Mouse (Mus musculus) heart, embryonic 11.5 days (tissue): Measurements from ENCODE around the gene Kif27. TPM values are rescaled to one million over a fixed set of nuclear protein-coding genes. Genes with fewer than 3 reads are reported as not detected.

Experiments used
- ATAC-seq: fragments of 200-750 bp; cut with Nextera tagmentation; replicated peaks from 2 replicates; pipeline ENCODE4 v1.8.0; 2017; ENCODE audit warnings: moderate library complexity; ENCODE audit not compliant: insufficient number of reproducible peaks, low FRiP score, low TSS enrichment
- H3K27ac ChIP-seq: fragments of 300-500 bp; sonication (generic); 2 replicates; pipeline ENCODE4 v1.5.1; 2014; ENCODE audit warnings: mild to moderate bottlenecking, low read depth, low read length
- H3K27me3 ChIP-seq: fragments of 300-500 bp; sonication (generic); 2 replicates; pipeline ENCODE4 v1.6.1; 2014; ENCODE audit warnings: mild to moderate bottlenecking, low read length, mixed read lengths; ENCODE audit not compliant: control insufficient read depth, insufficient read depth
- H3K36me3 ChIP-seq: fragments of 300-500 bp; sonication (generic); 2 replicates; pipeline ENCODE4 v1.6.1; 2014; ENCODE audit warnings: mild to moderate bottlenecking, low read length, moderate library complexity, mixed read lengths; ENCODE audit not compliant: control insufficient read depth, insufficient read depth
- H3K4me1 ChIP-seq: fragments of 300-500 bp; sonication (generic); 2 replicates; pipeline ENCODE4 v1.6.1; 2014; ENCODE audit warnings: low read length; ENCODE audit not compliant: control insufficient read depth, insufficient read depth
- H3K4me2 ChIP-seq: fragments of 300-500 bp; sonication (generic); 2 replicates; pipeline ENCODE4 v1.6.1; 2014; ENCODE audit warnings: mild to moderate bottlenecking, moderate library complexity
- H3K4me3 ChIP-seq: fragments of 300-500 bp; sonication (generic); 2 replicates; pipeline ENCODE4 v1.5.1; 2014; ENCODE audit warnings: low read depth, low read length
- H3K9ac ChIP-seq: fragments of 300-500 bp; sonication (generic); 2 replicates; pipeline ENCODE4 v1.6.1; 2014; ENCODE audit warnings: mild to moderate bottlenecking, low read depth, low read length, moderate library complexity
- H3K9me3 ChIP-seq: fragments of 300-500 bp; sonication (generic); replicated peaks from 2 replicates; pipeline ENCODE4 v1.6.1; 2016; ENCODE audit warnings: low read length; ENCODE audit not compliant: control insufficient read depth
- WGBS: fragments of 180-500 bp; shearing (Covaris S2); extraction: QIAGEN DNeasy Blood & Tissue Kit; methylation state at CpG from one replicate; pipeline ENCODE4 v1.1.7; 2014; ENCODE audit not compliant: insufficient replicate concordance; 5-methylcytosine and 5-hydroxymethylcytosine counted together
- polyA plus RNA-seq: library from polyadenylated mRNA; unstranded; fragments of >200 nt; fragmentation: Nextera tagmentation; extraction: Ambion mirVana; gene quantifications from 2 replicates; pipeline ENCODE4 v1.2.1, GENCODE M21; 2014

Kif27 gene
- polyA plus RNA-seq, 1 experiment from 2014 or later = 0.66 TPM

- H3K27ac ChIP-seq = no peak overlapping the region
- ATAC-seq = no peak
- H3K4me3 ChIP-seq = no peak overlapping the region
- H3K36me3 ChIP-seq = no peaks in the 10 kb centered on the region
- H3K27me3 ChIP-seq = peaks cover 2% of the 10 kb centered on the region; the same call in 1 of the 2 replicates
- WGBS = 76% methylated on average over 3 of the region's 3 CpGs
- no peak overlapping the region for H3K9ac ChIP-seq
- no peaks in the 10 kb centered on the region for H3K9me3 ChIP-seq
- no peak overlapping the region for H3K4me2 ChIP-seq
- 0 out of 2 replicates have a peak, but pooled peaks cover under 1% of the 10 kb centered on the region for H3K4me1 ChIP-seq
These were observed 78.4 kb downstream of the Kif27 start for GRCm38 (mm10) chr13:58280528-58280927.

- 69% methylated on average over 10 of the region's 10 CpGs for WGBS
- Histone ChIP-seq H3K36me3 (no peaks in the 10 kb centered on the region), H3K27me3 (peaks cover 7% of the 10 kb centered on the region; the same call in 1 of the 2 replicates), H3K9ac (no peak overlapping the region), H3K27ac (no peak overlapping the region), H3K4me1 (peaks cover 9% of the 10 kb centered on the region; the same call in 1 of the 2 replicates), H3K9me3 (no peaks in the 10 kb centered on the region), H3K4me3 (no peak overlapping the region), H3K4me2 (no peak overlapping the region)
- no peak for ATAC-seq
These were observed 82.7 kb downstream of the Kif27 start for GRCm38 (mm10) chr13:58276256-58276655.

DNA sequence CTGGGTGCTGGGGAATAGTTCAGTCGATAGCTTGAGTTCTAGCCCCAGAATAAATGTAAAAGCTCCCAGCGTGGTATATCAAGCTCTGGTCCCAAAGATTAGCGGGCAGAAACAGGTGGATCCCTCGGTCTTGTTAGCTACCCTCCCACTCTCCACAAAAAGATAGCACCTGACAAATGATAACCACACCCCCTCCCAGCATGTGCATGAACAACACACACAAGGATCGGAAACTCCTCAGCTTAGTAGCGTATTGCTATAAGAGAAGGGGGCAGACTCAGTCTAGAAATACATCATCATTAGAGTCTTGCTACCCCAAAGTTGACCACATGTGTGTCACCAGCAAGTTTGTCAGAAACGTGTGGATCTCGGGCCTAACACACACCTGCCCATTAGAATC lies 83.3 kb downstream of the Kif27 start, which contains the start of gene Gkap1:
Gene Gkap1, minus strand, starts transcription at position 101 of the 400 bp plus-strand sequence.
- H3K27ac ChIP-seq = peak within 1 kb of the TSS; percentile 74
- no peak for ATAC-seq

GRCm38 (mm10) chr13:58275076-58275475 lies 83.8 kb downstream of the Kif27 start:
- peak overlapping the region; percentile 87 for H3K4me2 ChIP-seq
- H3K9me3 ChIP-seq = no peaks in the 10 kb centered on the region
- no peak for ATAC-seq
- H3K4me1 ChIP-seq = peaks cover 9% of the 10 kb centered on the region; the same call in 1 of the 2 replicates
- H3K27ac ChIP-seq = no peak overlapping the region
- peak overlapping the region; percentile 82; the same call in 1 of the 2 replicates for H3K9ac ChIP-seq
- peaks cover 7% of the 10 kb centered on the region; the same call in 1 of the 2 replicates for H3K27me3 ChIP-seq
- peak overlapping the region; percentile 93 for H3K4me3 ChIP-seq
- 20% methylated on average over 9 of the region's 9 CpGs for WGBS
- H3K36me3 ChIP-seq = no peaks in the 10 kb centered on the region

More for the DNA sequence above, 83.3 kb downstream of the Kif27 start, which contains the start of gene Gkap1:
- 74% methylated on average over 8 of the region's 8 CpGs for WGBS
- Histone ChIP-seq H3K27me3 (peaks cover 7% of the 10 kb centered on the region; the same call in 1 of the 2 replicates), H3K4me3 (peak within 1 kb of the TSS; percentile 93), H3K36me3 (no peaks in the 10 kb centered on the region), H3K4me2 (peak within 1 kb of the TSS; percentile 87), H3K9ac (peak within 1 kb of the TSS; percentile 82), H3K4me1 (peaks cover 9% of the 10 kb centered on the region; the same call in 1 of the 2 replicates), H3K9me3 (no peaks in the 10 kb centered on the region)

DNA sequence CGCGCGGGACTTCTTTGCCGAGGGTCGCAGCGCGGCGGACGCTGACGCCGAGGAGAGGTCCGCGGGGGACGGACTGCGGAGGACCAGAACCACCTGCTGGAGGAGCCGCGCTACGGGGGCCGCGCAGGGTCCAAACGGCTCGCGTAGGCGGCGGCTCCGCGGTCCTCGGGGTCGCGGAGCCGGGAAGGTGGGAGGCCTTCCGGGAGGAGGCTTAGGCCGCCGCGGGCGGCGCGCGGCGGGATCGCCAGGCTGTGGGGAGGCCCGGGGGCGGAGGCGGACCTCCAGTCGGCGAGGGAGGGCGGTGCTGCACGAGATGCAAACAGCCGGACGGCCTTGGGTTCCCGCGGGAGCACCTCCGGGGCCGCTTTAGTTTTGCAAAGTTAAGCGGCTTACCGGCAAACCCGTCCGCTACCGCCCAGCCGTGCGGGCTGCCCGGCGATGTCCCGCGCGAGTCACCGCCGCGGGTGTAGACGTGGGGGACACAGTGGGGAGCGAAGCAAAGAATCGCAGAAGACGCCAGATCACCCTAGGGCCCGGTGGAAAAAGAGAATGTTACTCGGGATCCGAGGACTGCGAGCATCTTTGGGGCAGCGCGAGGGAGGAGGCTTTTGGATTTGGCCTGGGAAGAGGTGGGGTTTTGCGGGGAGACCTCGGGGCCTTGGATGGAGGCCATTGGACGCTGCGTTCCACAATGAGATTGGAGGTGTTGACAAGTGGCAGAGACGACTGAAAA lies 84.5 kb downstream of the Kif27 start:
- Histone ChIP-seq H3K27ac (peak overlapping the region; percentile 74), H3K4me3 (peak overlapping the region; percentile 93), H3K4me2 (peak overlapping the region; percentile 87), H3K9me3 (no peaks in the 10 kb centered on the region), H3K27me3 (peaks cover 7% of the 10 kb centered on the region; the same call in 1 of the 2 replicates), H3K36me3 (no peaks in the 10 kb centered on the region), H3K9ac (peak overlapping the region; percentile 82), H3K4me1 (peaks cover 9% of the 10 kb centered on the region; the same call in 1 of the 2 replicates)
- ATAC-seq = peak; percentile 71
- WGBS = under 1% methylated on average over 82 of the region's 84 CpGs

DNA sequence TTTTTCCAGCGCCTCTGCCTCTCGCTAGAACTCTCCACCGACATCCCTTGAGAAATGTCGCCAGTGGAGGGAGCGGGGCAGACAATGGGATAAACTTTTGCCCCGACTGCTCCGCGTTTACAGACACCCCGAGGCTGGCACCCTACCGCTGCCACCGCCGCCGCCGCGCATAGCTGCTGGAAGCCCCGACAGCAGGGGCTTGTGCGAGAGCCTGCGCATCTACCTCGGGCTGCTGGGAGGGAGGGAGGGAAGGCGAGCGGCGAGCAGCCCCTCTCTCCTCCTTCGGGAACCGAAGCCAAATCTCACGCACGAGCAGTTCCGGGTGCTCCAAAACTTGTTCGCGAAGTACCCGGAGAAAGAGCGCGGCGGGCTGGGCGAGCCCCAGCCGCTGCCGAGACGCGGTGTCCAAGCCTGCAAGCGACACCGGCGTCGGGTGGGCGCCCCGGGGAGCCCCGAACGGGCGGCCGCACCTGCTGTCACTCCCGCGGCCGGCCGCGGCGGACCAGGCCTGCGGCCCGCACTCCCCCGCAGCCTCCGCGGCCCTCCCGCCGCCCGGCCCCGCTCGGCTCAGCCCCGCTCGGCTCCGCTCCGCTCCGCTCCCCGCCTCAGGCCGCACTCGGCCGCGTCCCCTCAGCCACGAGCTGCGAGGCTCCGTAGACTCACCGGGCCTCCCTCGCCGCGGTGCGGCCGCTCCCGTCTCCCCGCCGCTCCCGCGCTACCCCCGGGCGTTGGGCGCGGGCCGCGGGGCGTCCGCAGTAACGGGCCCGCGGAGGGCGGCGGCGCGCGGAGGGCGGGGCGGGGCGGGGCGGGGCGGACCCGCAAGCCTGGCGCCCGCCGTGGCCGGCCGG lies 85.3 kb downstream of the Kif27 start:
- Histone ChIP-seq H3K36me3 (no peaks in the 10 kb centered on the region), H3K4me1 (peaks cover 9% of the 10 kb centered on the region; the same call in 1 of the 2 replicates), H3K27ac (peak overlapping the region; percentile 74; the same call in 1 of the 2 replicates), H3K9me3 (no peaks in the 10 kb centered on the region), H3K4me3 (peak overlapping the region; percentile 93), H3K4me2 (peak overlapping the region; percentile 87), H3K27me3 (peaks cover 7% of the 10 kb centered on the region; the same call in 1 of the 2 replicates), H3K9ac (peak overlapping the region; percentile 82)
- peak; percentile 50 for ATAC-seq
- under 1% methylated on average over 102 of the region's 115 CpGs for WGBS

DNA sequence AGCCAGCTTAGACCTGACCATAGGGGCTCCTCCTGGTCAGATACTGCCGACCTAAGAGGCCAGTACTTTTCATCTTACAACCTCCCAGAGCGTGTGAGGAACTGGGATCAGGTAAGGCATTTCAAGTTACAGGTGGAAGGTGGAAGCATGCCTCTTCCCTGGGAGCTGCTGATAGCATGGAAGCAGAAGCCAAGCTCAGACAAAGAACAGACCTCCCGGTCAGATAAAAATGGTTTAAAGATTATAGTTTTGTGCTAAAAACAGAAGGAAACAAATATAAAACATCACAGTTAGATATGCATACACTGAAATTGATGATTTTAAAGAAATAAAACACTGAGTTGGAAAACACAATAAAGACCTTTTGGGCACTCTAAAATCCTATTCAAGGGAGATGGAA lies 92.1 kb downstream of the Kif27 start:
- ATAC-seq = no peak
- WGBS = 70% methylated on average over 3 of the region's 3 CpGs
- H3K27me3 ChIP-seq = no peaks in the 10 kb centered on the region

GRCm38 (mm10) chr13:58263546-58263945 lies 95.4 kb downstream of the Kif27 start:
- 0 out of 2 replicates have a peak, but pooled peaks cover 3% of the 10 kb centered on the region for H3K36me3 ChIP-seq
- H3K4me1 ChIP-seq = no peaks in the 10 kb centered on the region
- no peak for ATAC-seq
- no peak overlapping the region for H3K9ac ChIP-seq
- H3K4me3 ChIP-seq = no peak overlapping the region
- no peaks in the 10 kb centered on the region for H3K9me3 ChIP-seq
- WGBS = 77% methylated on average over 8 of the region's 8 CpGs
- no peak overlapping the region for H3K4me2 ChIP-seq
- H3K27me3 ChIP-seq = no peaks in the 10 kb centered on the region
- H3K27ac ChIP-seq = no peak overlapping the region

More for the DNA sequence above, 92.1 kb downstream of the Kif27 start:
- 0 out of 2 replicates have a peak, but pooled peaks cover 3% of the 10 kb centered on the region for H3K36me3 ChIP-seq
- no peaks in the 10 kb centered on the region for H3K9me3 ChIP-seq
- no peak overlapping the region for H3K4me3 ChIP-seq
- no peak overlapping the region for H3K4me2 ChIP-seq
- H3K27ac ChIP-seq = no peak overlapping the region
- no peaks in the 10 kb centered on the region for H3K4me1 ChIP-seq
- no peak overlapping the region for H3K9ac ChIP-seq
